Mouse (Mus musculus): ENCODE measurements around the gene Slc38a1. TPM values are rescaled to one million over a fixed set of nuclear protein-coding genes. Genes with fewer than 3 reads are reported as not detected.
A peak's percentile ranks its signal among the peaks of the same experiment; 100 is the strongest.
"Not testable (repeated sequence)": the region's sequence is repeated elsewhere in the genome, so short reads cannot be mapped to it uniquely, and the experiment has no call there.

Slc38a1 gene
- total RNA-seq, 2 experiments from 2014 or later: 111 to 116 TPM

DNA sequence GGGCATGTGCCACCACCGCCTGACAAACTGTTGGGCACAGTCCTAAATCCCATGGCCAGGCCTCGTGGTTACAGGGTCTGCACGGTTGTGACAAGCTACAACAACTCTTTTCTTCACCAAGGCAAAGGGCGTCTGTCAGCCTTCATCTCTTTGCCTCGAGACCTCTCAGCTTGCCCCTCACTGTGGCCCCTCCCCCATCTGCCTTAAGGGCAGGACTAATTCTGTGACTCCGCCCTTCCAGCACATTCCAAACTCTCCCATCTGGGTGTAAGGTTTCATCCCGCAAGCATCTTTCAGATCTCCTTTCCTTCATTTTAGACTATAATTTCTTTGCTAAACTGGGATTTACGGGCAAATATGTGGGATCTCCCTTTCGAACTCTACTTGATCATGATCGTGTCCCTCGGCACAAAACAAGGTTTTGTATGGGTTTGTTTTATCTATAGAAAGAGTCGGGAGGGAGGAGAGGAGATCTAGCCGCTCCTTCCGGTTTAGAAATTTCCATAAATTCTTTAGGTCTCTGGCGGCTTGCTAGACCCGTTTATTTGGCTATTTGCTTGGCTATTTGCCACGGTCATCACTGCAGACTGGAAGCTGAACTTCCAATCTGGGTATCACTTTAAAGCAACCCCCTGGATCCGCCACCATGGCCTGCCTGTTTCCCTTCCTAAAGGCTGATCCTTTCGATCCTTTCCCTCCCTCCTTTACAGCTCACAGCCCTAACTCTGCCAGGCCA, 7.9 kb downstream of the Slc38a1 start:
- Histone ChIP-seq H3K27ac (no peak overlapping the region), H3K4me3 (no peak overlapping the region)
- intact Hi-C loops (cut with DNase I): no loop called here
- no peak for TF ChIP-seq CTCF (IDR thresholded peaks at IDR 0.05)
- no peak for DNase-seq (ENCODE audit: extremely low spot score in 1 of 2, low spot score in 2 of 2)

- intact Hi-C loops (cut with DNase I): no loop called here
- Histone ChIP-seq H3K4me3 (no peak overlapping the region), H3K27ac (no peak overlapping the region)
- DNase-seq (ENCODE audit: extremely low spot score in 1 of 2, low spot score in 2 of 2): no peak
- TF ChIP-seq CTCF (IDR thresholded peaks at IDR 0.05): peak; percentile 14; the same call in 1 of the 2 replicates
Observed at GRCm38 (mm10) chr15:96632201-96632600, 10.5 kb downstream of the Slc38a1 start.

DNA sequence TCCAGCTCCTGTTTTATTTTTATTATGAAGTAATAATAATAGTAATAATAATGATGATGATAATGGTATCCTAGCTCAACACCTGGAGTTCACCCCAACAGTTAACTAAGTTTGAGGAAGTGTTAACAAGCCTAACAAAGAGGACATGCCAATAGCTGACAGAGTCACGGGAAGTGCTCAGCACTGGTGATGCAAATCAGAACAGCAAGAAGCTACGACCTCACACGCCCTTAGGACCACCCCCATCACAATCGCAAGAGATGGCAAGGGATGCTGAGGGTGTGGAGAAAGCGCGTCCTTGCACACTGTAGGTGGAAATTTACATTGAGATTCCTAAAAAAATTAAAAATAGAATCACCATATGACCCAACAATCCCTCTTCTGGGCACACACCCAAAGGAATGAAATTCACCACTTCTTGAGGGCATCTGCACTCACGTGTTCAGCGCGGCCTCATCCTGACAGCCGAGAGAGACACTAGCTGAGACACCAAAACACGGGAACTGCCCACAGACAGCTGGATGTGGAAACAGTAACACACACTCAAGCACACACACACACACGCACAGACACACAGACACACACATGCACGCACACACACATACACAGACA, 11.5 kb downstream of the Slc38a1 start:
- no peak for TF ChIP-seq CTCF (IDR thresholded peaks at IDR 0.05)
- no peak overlapping the region for H3K4me3 ChIP-seq
- DNase-seq (ENCODE audit: extremely low spot score in 1 of 2, low spot score in 2 of 2): no peak
- H3K27ac ChIP-seq: no peak overlapping the region
- intact Hi-C loops (cut with DNase I): no loop called here

DNA sequence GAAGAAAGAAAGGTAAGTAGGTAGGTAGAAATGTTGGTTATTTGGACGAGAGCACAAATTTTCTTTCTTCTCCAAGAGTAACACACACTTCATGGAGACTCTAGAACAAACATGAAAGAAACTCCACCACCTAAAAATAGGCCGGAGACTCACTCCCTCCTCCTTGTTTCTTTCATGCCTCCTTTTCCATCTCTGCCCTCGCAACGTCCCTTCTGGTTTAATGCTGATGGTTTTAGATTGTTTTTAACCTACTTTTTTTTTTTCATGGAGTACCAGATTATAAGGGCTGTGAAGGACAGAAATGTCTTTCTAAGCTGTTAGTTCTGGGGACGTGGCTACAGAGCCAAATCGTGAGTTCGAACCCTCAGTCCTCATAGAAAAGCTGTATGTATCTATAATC, 14.5 kb downstream of the Slc38a1 start:
- no peak overlapping the region for H3K27ac ChIP-seq
- H3K4me3 ChIP-seq: no peak overlapping the region
- no peak for DNase-seq (ENCODE audit: extremely low spot score in 1 of 2, low spot score in 2 of 2)
- no peak for TF ChIP-seq CTCF (IDR thresholded peaks at IDR 0.05)
- intact Hi-C loops (cut with DNase I): no loop called here

DNA sequence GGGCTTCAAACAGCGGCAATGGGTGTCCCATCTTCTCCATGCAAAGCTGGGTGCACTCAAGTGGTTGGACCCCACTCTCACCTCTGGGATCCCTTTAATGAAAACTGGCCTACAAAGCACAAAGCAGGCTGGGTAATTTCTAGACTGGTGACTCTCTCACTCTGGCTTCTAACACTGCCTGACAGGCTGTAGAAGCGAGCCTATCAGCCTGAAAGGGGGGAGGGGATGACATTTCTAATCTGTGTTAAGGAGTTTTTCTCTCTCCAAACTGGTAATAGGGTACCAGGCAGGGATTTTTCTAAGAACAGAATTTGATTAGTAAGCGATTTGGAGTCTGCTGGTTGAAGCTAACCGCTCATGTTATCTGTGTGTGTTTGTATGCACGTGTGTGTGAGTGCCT, 15.8 kb downstream of the Slc38a1 start:
- DNase-seq (ENCODE audit: extremely low spot score in 1 of 2, low spot score in 2 of 2): no peak
- Histone ChIP-seq H3K27ac (no peak overlapping the region), H3K4me3 (no peak overlapping the region)
- no peak for TF ChIP-seq CTCF (IDR thresholded peaks at IDR 0.05)
- intact Hi-C loops (cut with DNase I): no loop called here

DNA sequence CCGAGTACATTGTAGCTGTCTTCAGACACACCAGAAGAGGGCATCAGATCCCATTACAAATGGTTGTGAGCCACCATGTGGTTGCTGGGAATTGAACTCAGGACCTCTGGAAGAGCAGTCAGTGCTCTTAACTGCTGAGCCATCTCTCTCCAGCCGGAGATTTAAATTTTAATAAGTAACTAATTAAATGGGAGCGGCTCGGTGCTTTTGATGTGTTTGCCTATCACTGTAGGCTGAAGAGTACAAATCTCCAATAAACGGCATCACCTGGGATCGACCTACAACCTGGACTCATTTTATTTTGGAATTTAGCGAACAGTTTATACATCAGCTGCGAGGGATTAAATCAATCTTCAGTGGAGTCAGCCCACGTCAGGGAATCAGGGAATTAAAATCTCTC, 17.7 kb downstream of the Slc38a1 start:
- DNase-seq (ENCODE audit: extremely low spot score in 1 of 2, low spot score in 2 of 2); H3K27ac ChIP-seq; H3K4me3 ChIP-seq; intact Hi-C loops (cut with DNase I): not testable (repeated sequence)

DNA sequence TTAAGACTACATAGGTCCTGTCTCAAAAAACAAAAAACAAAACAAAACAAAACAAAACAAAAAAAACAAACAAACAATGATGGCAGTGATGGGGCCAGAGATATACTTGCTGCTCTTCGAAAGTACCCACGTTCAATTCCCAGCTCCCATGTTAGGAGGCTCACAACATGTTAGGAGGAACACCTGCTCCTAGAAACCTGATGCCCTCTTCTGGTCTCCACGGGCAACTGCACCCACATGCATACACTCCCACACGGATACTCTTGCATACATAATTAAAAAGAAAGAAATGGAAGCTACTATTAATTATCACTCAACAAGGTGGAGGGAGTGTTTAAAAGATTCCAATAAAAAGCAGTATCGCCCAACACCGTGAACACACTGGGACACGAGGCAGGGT, 20.3 kb downstream of the Slc38a1 start:
- DNase-seq (ENCODE audit: extremely low spot score in 1 of 2, low spot score in 2 of 2): no peak
- no peak overlapping the region for H3K4me3 ChIP-seq
- peak; percentile 8 for TF ChIP-seq CTCF (IDR thresholded peaks at IDR 0.05)
- H3K27ac ChIP-seq: no peak overlapping the region
- intact Hi-C loops (cut with DNase I): no loop called here

DNA sequence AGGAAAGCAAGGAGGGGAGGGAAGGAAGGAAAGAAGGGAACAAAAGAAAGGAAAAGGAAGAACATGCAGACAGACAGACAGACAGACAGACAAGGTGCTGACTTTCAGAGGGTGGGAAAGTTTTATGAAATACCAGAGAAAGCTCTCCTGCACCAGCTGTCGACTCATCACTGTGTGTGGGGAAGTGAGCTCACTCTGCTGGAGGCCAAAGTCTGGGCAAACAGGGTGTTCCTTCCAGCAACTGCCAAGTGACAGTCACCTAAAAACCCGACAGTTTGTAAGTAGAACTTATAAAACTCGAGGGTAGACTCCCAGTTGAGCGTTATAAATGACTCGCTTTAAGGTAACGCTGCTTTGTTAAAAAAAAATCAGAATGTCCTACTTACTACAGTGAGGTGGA, 21.0 kb downstream of the Slc38a1 start:
- intact Hi-C loops (cut with DNase I): no loop called here
- no peak for TF ChIP-seq CTCF (IDR thresholded peaks at IDR 0.05)

DNA sequence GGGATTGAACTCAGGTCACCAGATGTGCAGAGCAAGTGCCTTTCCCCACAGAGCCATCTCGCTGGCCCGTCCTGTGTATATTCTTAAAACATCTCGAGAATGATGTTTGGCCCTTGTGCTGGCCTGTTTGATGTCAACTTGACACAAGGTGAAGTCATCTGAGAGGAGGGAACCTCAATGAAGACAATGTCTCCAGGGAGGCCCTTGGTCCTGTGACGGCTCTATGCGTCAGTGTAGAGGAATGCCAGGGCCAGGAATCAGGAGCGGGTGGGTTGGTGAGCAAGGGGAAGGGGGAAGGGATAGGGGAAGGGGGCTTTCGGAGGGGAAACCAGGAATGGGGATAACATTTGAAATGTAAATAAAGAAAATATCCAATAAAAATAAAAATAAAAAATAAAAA, 25.2 kb downstream of the Slc38a1 start:
- TF ChIP-seq CTCF (IDR thresholded peaks at IDR 0.05): no peak
- Histone ChIP-seq H3K27ac (no peak overlapping the region), H3K4me3 (no peak overlapping the region)
- DNase-seq (ENCODE audit: extremely low spot score in 1 of 2, low spot score in 2 of 2): no peak
- intact Hi-C loops (cut with DNase I): no loop called here

More for the DNA sequence above, 21.0 kb downstream of the Slc38a1 start:
- H3K4me3 ChIP-seq: no peak overlapping the region
- H3K27ac ChIP-seq: no peak overlapping the region
- no peak for DNase-seq (ENCODE audit: extremely low spot score in 1 of 2, low spot score in 2 of 2)

DNA sequence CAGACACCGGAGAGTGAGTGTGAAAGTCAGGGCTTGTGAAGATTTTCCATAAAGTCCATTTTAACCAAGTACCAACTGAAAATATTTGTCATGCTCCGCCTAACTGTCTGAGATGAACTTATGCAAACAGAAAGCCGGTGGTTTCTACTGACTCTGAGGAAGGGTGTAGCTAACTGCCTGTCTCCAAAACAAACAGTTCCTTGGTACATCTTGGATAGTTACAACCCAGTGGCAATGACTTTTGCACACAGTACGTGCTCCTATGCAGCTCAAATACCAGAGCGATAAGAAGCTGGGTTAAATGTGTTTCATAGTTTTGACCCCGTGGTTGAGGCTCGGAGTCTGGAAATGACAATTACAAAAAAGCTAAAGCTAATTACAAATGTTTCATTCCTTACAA, 34.0 kb downstream of the Slc38a1 start:
- intact Hi-C loops (cut with DNase I): no loop called here
- H3K27ac ChIP-seq: no peak overlapping the region
- DNase-seq (ENCODE audit: extremely low spot score in 1 of 2, low spot score in 2 of 2): no peak
- H3K4me3 ChIP-seq: no peak overlapping the region
- TF ChIP-seq CTCF (IDR thresholded peaks at IDR 0.05): no peak

DNA sequence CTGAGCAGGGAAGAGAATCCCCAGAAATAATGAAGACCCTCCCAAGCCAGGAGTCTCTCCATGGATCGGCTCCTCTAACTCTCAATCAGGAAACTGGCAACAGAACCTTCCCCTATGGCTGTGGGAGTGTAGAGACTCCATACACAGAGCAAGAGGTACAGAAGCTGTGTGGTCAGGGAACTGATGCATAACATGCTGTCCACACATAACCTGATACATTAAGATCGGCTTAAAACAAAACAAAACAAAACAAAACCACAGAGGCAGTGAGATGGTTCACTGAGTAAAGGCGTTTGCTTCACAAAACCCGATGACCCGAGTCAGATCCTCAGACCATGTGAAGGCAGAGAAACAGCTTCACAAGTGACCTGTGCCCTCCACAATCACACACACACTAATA, 35.3 kb downstream of the Slc38a1 start:
- intact Hi-C loops (cut with DNase I): no loop called here
- no peak for DNase-seq (ENCODE audit: extremely low spot score in 1 of 2, low spot score in 2 of 2)
- H3K4me3 ChIP-seq: no peak overlapping the region
- H3K27ac ChIP-seq: no peak overlapping the region
- TF ChIP-seq CTCF (IDR thresholded peaks at IDR 0.05): no peak

DNA sequence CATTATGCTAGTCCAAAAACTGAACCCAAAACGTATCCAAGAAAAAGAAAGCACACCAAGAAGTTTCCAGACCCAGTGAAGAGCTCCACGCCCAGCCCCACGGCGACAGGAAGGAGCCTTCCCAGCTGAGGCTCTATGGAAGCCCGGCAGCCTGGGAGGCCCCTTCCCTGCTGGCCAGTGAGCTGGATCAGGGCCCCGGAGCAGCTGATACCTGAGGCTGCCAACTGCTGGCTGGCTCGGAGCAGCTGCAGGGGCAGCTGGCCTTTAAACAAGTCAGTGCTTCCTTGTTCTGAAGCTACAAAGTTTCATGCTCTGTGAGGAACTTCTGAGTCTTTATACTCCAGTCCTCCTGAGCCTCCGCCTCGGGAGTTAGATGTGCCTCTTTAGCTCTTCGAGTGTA, 38.4 kb downstream of the Slc38a1 start:
- Histone ChIP-seq H3K27ac (no peak overlapping the region), H3K4me3 (no peak overlapping the region)
- TF ChIP-seq CTCF (IDR thresholded peaks at IDR 0.05): no peak
- DNase-seq (ENCODE audit: extremely low spot score in 1 of 2, low spot score in 2 of 2): peak in 1 of 2 experiments; percentile 42
- intact Hi-C loops (cut with DNase I): loop anchor here (5.0 kb wide), 2 partner anchors 57 to 63 kb away; no protein-coding TSS in a partner anchor

DNA sequence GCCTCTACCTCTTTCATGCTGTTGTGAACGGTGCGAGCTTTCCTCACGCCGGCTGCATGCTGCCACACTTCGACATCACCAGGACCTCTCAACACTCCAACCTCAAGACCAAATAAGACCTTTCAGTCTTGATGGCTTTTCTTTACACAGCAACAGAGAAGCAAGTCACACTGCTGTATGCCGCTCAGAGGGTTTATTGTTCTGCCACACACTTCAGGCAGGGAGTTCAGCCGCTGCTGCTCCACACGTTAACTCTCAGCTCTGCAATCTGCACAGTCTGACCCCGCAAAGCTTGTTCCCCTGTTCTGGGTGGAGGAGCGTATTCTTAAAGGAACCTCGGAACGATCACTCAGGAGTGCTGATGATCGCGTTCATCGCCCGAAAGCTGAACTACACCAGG, 40.7 kb downstream of the Slc38a1 start:
- Histone ChIP-seq H3K4me3 (no peak overlapping the region), H3K27ac (no peak overlapping the region)
- DNase-seq (ENCODE audit: extremely low spot score in 1 of 2, low spot score in 2 of 2): no peak
- intact Hi-C loops (cut with DNase I): loop anchor here (5.0 kb wide), 2 partner anchors 55 to 65 kb away; no protein-coding TSS in a partner anchor
- TF ChIP-seq CTCF (IDR thresholded peaks at IDR 0.05): no peak
